Mouse (Mus musculus): ENCODE data around the gene Arid1b.

The Arid1b gene

DNA sequence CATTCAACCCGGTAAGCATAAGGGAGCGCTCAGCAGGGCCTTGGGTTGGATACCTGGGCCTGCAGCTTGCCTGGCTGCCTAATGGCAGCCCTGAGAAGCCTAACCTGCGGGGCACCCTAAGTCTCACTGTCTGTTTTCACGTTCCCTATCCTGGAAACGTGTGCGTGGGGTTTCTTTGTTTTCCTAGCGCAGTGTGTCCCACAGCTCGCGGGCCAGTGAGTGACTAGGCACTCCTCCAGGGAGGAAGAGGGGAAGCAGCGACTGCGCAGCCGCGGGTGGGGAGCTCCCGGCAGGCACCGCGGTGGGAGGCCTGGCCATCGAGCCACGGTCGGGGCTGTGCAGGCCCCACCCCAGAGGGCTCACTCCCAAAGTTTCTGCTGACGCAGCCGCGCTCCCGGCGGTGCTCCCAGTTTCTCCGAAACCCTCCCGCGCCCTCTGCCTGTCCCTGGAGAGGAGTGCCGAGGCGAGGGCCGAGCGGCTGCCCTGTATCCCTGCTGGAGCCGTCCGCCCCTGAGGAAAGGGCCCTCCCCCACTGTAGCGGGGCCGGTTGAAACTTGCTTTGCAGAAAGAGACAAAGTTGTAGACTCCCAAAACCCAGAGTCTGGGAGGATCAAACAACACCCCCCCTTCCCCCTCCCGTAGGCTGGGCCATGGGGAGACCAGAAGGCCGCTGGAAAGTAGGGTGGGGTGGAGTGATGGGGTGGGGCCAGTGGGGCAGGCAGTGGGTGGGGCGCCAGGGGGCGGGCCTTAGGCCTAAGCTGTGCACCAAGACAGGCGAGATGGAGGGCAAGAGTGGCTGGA lies 195.6 kb downstream of the Arid1b start:
- peak; percentile 92 for DNase-seq (ENCODE audit: low spot score)

- peak; percentile 49 for DNase-seq (ENCODE audit: low spot score)
Observed at GRCm38 (mm10) chr17:5190367-5190766, 196.2 kb downstream of the Arid1b start.

- no peak for DNase-seq (ENCODE audit: low spot score)
Observed at GRCm38 (mm10) chr17:5194157-5194916, 200.2 kb downstream of the Arid1b start.

GRCm38 (mm10) chr17:5195397-5195796 lies 201.3 kb downstream of the Arid1b start:
- DNase-seq (ENCODE audit: low spot score), result no peak

GRCm38 (mm10) chr17:5196005-5196404 lies 201.9 kb downstream of the Arid1b start:
- no peak for DNase-seq (ENCODE audit: low spot score)

DNA sequence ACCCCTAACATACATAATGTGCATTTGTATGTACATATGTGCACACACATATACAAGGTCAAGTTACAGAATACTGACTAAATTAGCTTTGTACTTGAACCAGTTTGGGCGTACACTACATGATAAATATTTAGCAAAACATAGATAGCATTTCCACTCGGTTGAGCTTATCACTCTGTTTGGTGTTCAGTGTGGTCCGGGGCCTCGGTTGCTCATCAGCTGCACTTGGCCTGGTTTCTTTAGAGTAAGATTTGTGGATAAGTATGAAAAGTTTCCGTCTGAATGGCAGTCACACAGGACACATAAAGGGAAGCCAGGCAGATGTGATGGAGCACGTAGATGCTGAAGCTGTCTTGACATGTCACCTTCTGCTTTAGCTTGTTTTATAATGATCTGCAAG lies 202.4 kb downstream of the Arid1b start:
- DNase-seq (ENCODE audit: low spot score), result no peak

- DNase-seq (ENCODE audit: low spot score), result no peak
Observed at GRCm38 (mm10) chr17:5197083-5197482, 203.0 kb downstream of the Arid1b start.

DNA sequence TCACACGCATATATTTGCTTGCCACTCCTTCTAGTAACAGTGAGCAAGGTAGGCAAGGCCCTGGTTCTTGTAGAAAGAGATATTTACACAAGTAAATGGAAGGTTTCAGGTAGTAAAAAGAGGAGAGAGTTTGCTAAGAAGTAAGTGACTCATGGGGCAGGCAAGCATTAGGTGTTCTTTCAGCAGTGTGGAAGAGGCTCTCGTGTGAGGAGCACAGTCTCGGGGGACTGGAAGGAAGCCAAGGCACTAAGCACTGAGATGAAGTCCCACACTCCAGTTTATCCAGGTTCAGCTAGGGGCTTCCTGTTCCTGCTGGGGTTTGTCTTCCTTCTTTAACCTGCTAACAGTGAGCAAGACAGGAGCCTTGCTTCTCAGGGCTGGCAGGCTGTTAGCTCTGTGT lies 203.6 kb downstream of the Arid1b start:
- DNase-seq (ENCODE audit: low spot score), result no peak

DNA sequence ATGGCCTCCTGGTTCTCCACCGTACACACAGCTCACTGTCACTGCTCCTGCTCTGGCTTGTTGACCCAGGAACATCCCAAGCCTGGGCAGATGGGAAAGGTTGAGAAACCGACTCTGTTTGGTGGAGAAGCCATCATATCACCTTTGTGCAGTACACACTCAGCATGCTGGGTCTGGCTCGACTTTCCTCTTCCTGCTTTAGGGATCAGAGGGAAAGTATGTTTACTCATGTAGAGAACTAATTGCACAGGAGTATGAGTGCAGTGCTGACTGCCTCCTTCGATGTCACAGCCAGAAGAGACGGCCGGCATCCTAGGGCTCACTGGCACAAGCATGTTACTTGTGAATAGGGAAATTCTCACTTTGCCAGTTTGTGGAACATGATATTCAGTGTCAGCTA lies 204.1 kb downstream of the Arid1b start:
- no peak for DNase-seq (ENCODE audit: low spot score)

- no peak for DNase-seq (ENCODE audit: low spot score)
Observed at GRCm38 (mm10) chr17:5198811-5199210, 204.7 kb downstream of the Arid1b start.

DNA sequence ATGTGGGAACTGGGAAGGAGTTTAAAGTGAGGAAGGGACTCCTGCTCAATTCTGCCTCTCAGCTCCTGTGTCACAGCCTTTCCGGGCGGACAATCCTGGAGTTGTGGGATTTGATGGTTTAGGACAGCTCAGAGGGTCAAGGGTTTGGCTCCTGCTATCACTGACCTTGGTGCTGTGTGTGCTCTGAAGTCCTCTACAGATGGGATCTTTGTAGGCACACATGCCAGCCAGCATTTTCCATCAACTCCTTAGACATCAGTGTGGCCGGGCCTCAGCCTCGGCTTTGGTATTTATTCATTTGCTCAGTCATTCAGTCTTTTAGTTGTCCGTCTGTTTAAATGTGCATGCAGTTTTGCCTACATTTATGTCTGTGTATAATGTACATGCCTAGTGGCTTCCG lies 206.5 kb downstream of the Arid1b start:
- DNase-seq (ENCODE audit: low spot score), result no peak

GRCm38 (mm10) chr17:5201859-5202598 lies 207.9 kb downstream of the Arid1b start:
- DNase-seq (ENCODE audit: low spot score), result peak; percentile 81

DNA sequence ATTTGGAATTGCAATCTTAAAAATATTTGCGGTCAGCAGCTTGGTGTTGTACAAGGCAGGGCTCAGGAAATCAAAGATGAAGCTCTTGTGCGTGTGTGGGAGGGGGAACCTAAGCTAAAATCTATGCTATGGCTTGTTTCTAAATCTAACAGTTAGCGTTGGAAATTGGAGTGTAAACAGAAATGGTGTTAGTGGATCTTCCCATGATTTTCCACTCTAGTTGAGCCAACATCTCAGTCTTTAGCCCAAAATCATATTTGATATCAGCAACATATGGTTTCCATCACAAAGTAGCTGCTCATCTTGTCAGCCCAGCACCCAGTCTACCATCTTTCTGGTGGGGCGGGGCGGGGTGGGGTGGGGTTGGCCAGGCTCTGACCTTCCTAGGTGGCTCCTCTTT lies 208.6 kb downstream of the Arid1b start:
- DNase-seq (ENCODE audit: low spot score), result no peak

DNA sequence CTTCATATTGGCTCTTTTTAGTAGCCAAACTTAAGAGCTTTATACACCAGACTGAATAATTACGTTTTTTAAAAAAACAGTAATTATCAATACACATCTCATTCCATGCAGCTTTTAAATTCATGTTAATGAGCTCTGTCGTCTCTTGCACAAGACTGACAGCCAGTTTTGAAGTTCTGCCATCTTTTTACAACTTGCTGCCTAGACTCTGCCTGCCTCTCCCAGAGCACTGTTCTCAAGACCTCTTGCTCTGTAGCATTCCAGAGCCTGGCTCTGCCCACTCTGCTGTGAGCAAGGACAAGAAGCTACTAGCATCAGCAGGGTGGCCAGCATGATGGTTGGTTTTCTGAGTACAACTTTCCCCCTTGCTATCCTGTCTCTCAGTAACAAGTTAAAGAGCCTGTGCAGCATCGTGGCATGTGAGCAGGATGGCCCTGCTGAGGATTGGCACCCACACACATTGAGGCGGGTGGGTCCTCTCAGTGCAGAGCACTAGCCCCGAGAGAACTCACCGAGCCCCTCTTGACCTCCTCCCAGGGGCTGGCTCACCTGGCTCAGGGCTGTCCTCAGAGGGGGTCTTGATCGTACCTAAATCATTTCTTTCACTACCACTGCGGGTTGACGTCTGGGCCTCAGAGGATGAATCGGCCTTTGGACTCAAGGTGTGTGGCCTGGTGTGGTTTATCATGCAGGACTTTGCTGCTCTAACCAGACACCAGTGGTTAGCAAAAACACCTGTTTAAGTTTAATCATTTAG lies 209.4 kb downstream of the Arid1b start:
- no peak for DNase-seq (ENCODE audit: low spot score)

- DNase-seq (ENCODE audit: low spot score), result no peak
Observed at GRCm38 (mm10) chr17:5204103-5204665, 210.1 kb downstream of the Arid1b start.

DNA sequence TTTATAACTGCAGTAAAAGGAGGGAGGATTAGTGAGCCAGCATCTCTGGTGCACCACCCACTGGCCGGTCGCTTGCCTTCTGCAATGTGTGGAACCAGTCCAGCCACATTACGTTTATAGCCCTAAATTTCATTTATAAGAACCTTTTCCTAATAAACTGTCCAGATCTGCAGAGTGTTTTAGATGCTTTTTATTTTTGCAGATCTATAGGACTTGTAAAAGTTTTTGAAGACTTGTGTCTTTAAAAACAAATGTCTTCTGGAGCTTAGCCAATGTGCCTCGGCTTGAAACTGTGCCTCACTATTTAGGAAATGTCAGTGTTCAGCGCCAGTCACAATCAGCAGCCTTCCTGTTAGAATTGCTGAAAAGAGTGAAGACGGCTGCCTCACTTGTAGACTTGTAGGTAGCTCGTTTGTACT lies 211.0 kb downstream of the Arid1b start:
- DNase-seq (ENCODE audit: low spot score), result no peak

DNA sequence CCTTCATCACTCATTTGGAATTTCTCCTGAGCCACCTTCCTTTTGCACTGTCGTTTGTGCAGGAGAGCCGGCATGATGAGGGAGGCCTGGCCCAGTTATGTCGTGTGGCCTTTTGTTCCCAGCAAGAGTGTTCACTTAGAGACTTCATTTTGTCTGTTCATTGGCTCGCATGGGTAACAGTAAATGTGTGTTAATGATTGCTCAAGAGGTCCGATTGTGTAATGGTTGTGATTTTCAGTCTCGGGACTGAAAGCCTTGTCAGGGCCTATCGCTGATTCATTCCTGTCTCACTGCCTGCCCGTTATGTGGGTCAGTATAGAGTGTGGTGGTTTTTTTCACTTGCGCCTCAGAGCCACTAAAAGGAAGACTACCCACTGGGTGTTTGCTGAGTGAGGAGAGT lies 212.6 kb downstream of the Arid1b start:
- DNase-seq (ENCODE audit: low spot score), result no peak

DNA sequence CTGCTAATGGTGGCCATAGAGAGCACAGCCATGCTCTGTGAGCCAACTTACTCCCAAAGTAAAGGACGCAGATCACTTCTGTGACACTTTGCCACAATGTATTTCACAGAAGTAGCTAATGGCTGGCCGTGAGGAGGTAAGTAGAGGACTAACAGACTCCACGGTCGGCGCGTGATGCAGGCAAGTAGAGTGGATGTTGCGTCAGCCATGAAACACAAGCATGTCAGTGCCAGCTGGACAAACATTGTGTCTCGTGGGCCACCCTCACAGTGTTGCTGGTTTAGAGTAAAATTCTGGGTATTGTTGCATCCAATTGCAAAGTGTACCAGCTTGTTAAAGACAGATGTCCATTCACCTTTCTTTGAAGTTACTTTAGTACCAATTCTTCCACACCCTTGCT lies 213.7 kb downstream of the Arid1b start:
- DNase-seq (ENCODE audit: low spot score), result no peak

DNA sequence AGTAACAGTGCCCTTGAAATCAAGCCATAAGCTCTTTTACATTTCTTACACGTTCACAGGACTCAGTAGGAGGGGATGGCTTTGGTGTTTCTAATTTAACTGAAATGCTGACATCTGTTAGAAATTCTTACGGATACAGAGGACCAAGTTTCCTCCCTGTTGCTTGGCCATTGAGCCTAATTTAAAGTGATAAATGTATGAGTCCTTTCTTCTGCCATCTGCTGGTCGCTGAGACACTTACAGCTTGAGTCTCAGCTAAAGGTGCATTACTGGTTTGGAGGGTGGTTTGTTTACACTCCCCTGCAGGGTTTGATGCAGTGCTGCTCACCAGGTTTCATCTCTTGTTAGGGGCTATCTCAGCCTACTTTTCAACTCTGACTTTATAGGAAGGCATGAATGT lies 214.2 kb downstream of the Arid1b start:
- DNase-seq (ENCODE audit: low spot score), result no peak

- no peak for DNase-seq (ENCODE audit: low spot score)
Observed at GRCm38 (mm10) chr17:5209076-5209475, 214.9 kb downstream of the Arid1b start.

- DNase-seq (ENCODE audit: low spot score), result no peak
Observed at GRCm38 (mm10) chr17:5210101-5210727, 216.1 kb downstream of the Arid1b start.
